Mouse (Mus musculus) left cerebral cortex, postnatal 25 days (tissue): ENCODE measurements around the gene Slc25a14. TPM values are rescaled to one million over a fixed set of nuclear protein-coding genes. Genes with fewer than 3 reads are reported as not detected.

Experiments used
- microRNA-seq, 2 experiments: library from miRNA; unstranded; fragments of <30 nt; microRNA quantifications; one replicate each; pipeline ENCODE4 v1.2.0; 2022
- total RNA-seq, 2 experiments: library from RNA; stranded (reverse); gene quantifications; 2 replicates each; pipeline ENCODE4 v1.2.3; 2021

The Slc25a14 gene
- total RNA-seq, 2 experiments from 2014 or later: 63.8 to 71.4 TPM

Small RNA genes within 50 kb of the gene (microRNA-seq; reads per million reads assigned to microRNA genes)
- gene Gm27828: 0 reads per million in 2 experiments

Other genes with a start within 250 kb of the Slc25a14 start
- gene Elf4, start 160.3 kb upstream of the Slc25a14 start, total RNA-seq: under 1 TPM; 0.69 to 0.71 TPM
- gene Aifm1, start 109.8 kb upstream of the Slc25a14 start, total RNA-seq: 10 to 100 TPM; 26.1 to 27.2 TPM
- 10 to 100 TPM; 32.1 to 40.6 TPM for gene Rab33a, start 104.1 kb upstream of the Slc25a14 start, total RNA-seq
- 10 to 100 TPM; 17.3 to 24.4 TPM for gene Zfp280c, start 28.9 kb upstream of the Slc25a14 start, total RNA-seq
- gene Gpr119, start 51.1 kb downstream of the Slc25a14 start, total RNA-seq: not detected
- gene Rbmx2, start 71.6 kb downstream of the Slc25a14 start, total RNA-seq: 1 to 10 TPM; 4.2 to 4.4 TPM